Mouse (Mus musculus): ENCODE results near the gene Myo1b. TPM values are rescaled to one million over a fixed set of nuclear protein-coding genes. Genes with fewer than 3 reads are reported as not detected.

Myo1b gene
- total and polyA plus RNA-seq, 2 experiments = 35.1 to 176 TPM

- Histone ChIP-seq H3K36me3 (ENCODE audit: control insufficient read depth, insufficient read depth, low read length) (no peaks in the 10 kb centered on the region), H3K9ac (ENCODE audit: low read depth, low read length) (peak overlapping the region; percentile 67), H3K4me1 (ENCODE audit: control insufficient read depth, insufficient read depth, low read length) (no peaks in the 10 kb centered on the region; the same call in 1 of the 2 replicates), H3K4me3 (ENCODE audit: insufficient read depth, low read depth, low read length) (peak overlapping the region; percentile 3; the same call in 1 of the 2 replicates), H3K27ac (replicated peaks; ENCODE audit: insufficient read depth, low read depth, low read length) (peak overlapping the region; percentile 90), H3K27me3 (ENCODE audit: control insufficient read depth, insufficient read depth, low read length) (no peaks in the 10 kb centered on the region), H3K79me2 (ENCODE audit: control insufficient read depth, insufficient read depth, low read length) (no peaks in the 10 kb centered on the region)
- WGBS = 21% methylated on average over 9 of the region's 9 CpGs
- peak; percentile 99 for DNase-seq (ENCODE audit: extremely low read depth, low read depth, low spot score)
- TF ChIP-seq POLR2A (IDR thresholded peaks at IDR 0.05; ENCODE audit: extremely low read depth, insufficient read depth, low read length) = no peak
- TF ChIP-seq CTCF (IDR thresholded peaks at IDR 0.05; ENCODE audit: low read depth, low read length) = no peak
These were observed 195.8 kb downstream of the Myo1b start for GRCm38 (mm10) chr1:51719897-51720673.

- DNase-seq (ENCODE audit: extremely low read depth, low read depth, low spot score) = no peak
- Histone ChIP-seq H3K79me2 (ENCODE audit: control insufficient read depth, insufficient read depth, low read length) (no peaks in the 10 kb centered on the region), H3K36me3 (ENCODE audit: control insufficient read depth, insufficient read depth, low read length) (no peaks in the 10 kb centered on the region), H3K27me3 (ENCODE audit: control insufficient read depth, insufficient read depth, low read length) (no peaks in the 10 kb centered on the region), H3K27ac (replicated peaks; ENCODE audit: insufficient read depth, low read depth, low read length) (no peak overlapping the region), H3K4me1 (ENCODE audit: control insufficient read depth, insufficient read depth, low read length) (no peaks in the 10 kb centered on the region), H3K9ac (ENCODE audit: low read depth, low read length) (no peak overlapping the region), H3K4me3 (ENCODE audit: insufficient read depth, low read depth, low read length) (no peak overlapping the region)
- no peak for TF ChIP-seq CTCF (IDR thresholded peaks at IDR 0.05; ENCODE audit: low read depth, low read length)
- TF ChIP-seq POLR2A (IDR thresholded peaks at IDR 0.05; ENCODE audit: extremely low read depth, insufficient read depth, low read length) = no peak
- WGBS = 81% methylated on average over 2 of the region's 2 CpGs
These were observed 205.0 kb downstream of the Myo1b start for GRCm38 (mm10) chr1:51710831-51711230.

DNA sequence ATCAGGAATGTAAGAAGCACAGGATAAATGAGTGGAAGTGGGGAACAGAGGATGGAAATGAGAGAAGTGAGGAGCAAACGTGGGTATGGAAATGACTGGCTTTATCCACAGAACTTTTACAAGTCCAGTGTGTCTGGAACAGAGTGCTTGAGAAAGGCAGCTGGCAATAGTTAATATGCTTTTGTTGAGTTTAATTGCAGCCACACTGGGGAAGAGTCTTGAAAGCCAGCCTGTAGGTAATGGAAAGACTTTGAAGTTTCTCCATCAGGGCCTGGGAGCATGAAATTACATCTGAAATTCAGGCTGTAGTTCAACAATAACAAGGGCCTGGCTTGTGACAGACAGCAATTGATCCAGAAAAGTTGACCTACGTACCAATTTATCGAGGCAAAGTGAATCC is 209.8 kb downstream of the Myo1b start:
- Histone ChIP-seq H3K36me3 (ENCODE audit: control insufficient read depth, insufficient read depth, low read length) (no peaks in the 10 kb centered on the region), H3K27me3 (ENCODE audit: control insufficient read depth, insufficient read depth, low read length) (no peaks in the 10 kb centered on the region), H3K79me2 (ENCODE audit: control insufficient read depth, insufficient read depth, low read length) (no peaks in the 10 kb centered on the region), H3K4me3 (ENCODE audit: insufficient read depth, low read depth, low read length) (no peak overlapping the region), H3K27ac (replicated peaks; ENCODE audit: insufficient read depth, low read depth, low read length) (no peak overlapping the region), H3K9ac (ENCODE audit: low read depth, low read length) (no peak overlapping the region), H3K4me1 (ENCODE audit: control insufficient read depth, insufficient read depth, low read length) (no peaks in the 10 kb centered on the region)
- TF ChIP-seq POLR2A (IDR thresholded peaks at IDR 0.05; ENCODE audit: extremely low read depth, insufficient read depth, low read length) (no peak), CTCF (IDR thresholded peaks at IDR 0.05; ENCODE audit: low read depth, low read length) (no peak)
- 78% methylated on average over 3 of the region's 3 CpGs for WGBS
- DNase-seq (ENCODE audit: extremely low read depth, low read depth, low spot score) = no peak

GRCm38 (mm10) chr1:51704610-51705009 is 211.3 kb downstream of the Myo1b start:
- Histone ChIP-seq H3K4me1 (ENCODE audit: control insufficient read depth, insufficient read depth, low read length) (no peaks in the 10 kb centered on the region), H3K36me3 (ENCODE audit: control insufficient read depth, insufficient read depth, low read length) (no peaks in the 10 kb centered on the region), H3K9ac (ENCODE audit: low read depth, low read length) (no peak overlapping the region), H3K4me3 (ENCODE audit: insufficient read depth, low read depth, low read length) (no peak overlapping the region), H3K79me2 (ENCODE audit: control insufficient read depth, insufficient read depth, low read length) (no peaks in the 10 kb centered on the region), H3K27ac (replicated peaks; ENCODE audit: insufficient read depth, low read depth, low read length) (no peak overlapping the region), H3K27me3 (ENCODE audit: control insufficient read depth, insufficient read depth, low read length) (no peaks in the 10 kb centered on the region)
- DNase-seq (ENCODE audit: extremely low read depth, low read depth, low spot score) = no peak
- 88% methylated on average over 4 of the region's 4 CpGs for WGBS
- TF ChIP-seq POLR2A (IDR thresholded peaks at IDR 0.05; ENCODE audit: extremely low read depth, insufficient read depth, low read length) = no peak
- TF ChIP-seq CTCF (IDR thresholded peaks at IDR 0.05; ENCODE audit: low read depth, low read length) = no peak

Other genes with a start within 250 kb of the Myo1b start
- gene Stat4, start 71.1 kb upstream of the Myo1b start, total RNA-seq (2014; rRNA removed) = 0.46 and 0.67 TPM in 2 replicates
- gene Stat4, start 71.1 kb upstream of the Myo1b start, polyA plus RNA-seq (2012; rRNA removed) = 0.02 and 0.24 TPM in 2 replicates
- gene Stat1, start 203.4 kb upstream of the Myo1b start, total RNA-seq (2014; rRNA removed) = 82.8 and 87.4 TPM in 2 replicates
- 37.0 and 54.3 TPM in 2 replicates for gene Stat1, start 203.4 kb upstream of the Myo1b start, polyA plus RNA-seq (2012; rRNA removed)

Data from liver, adult 2 months (tissue).